Mouse (Mus musculus): ENCODE measurements around the gene Srpk2. TPM values are rescaled to one million over a fixed set of nuclear protein-coding genes. Genes with fewer than 3 reads are reported as not detected.
"Not testable (repeated sequence)": the region's sequence is repeated elsewhere in the genome, so short reads cannot be mapped to it uniquely, and the experiment has no call there.

The Srpk2 gene
- polyA plus RNA-seq, 1 experiment from 2014 or later = 71.4 TPM

DNA sequence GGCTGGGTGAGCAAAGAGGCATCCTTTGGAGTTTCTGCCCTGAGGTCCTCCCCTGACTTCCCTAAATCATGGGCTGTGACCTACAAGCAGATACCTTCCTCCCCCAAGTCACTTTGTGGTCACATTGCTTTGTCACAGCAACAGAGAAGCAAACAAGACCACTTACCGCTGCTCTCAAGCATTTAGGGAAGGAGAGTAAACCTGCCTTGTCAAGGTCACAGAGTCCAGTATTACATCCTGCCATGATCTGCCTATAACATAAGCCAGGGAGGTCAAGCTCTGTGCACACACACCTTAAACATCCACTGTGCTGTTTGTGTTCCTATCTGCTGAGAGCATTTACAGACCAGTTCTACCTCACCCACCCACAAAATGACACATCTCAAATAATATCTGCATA, 86.4 kb downstream of the Srpk2 start:
- Histone ChIP-seq H3K4me3 (replicated peaks) (no peak overlapping the region), H3K9me3 (no peaks in the 10 kb centered on the region), H3K27me3 (no peaks in the 10 kb centered on the region), H3K4me2 (no peak overlapping the region), H3K9ac (no peak overlapping the region), H3K4me1 (0 out of 2 replicates have a peak, but pooled peaks cover 7% of the 10 kb centered on the region), H3K27ac (no peak overlapping the region), H3K36me3 (replicated peaks) (no peaks in the 10 kb centered on the region; the same call in 1 of the 2 replicates)
- no peak for ATAC-seq (ENCODE audit: low FRiP score)
- 90% methylated on average over 1 of the region's 1 CpGs for WGBS

DNA sequence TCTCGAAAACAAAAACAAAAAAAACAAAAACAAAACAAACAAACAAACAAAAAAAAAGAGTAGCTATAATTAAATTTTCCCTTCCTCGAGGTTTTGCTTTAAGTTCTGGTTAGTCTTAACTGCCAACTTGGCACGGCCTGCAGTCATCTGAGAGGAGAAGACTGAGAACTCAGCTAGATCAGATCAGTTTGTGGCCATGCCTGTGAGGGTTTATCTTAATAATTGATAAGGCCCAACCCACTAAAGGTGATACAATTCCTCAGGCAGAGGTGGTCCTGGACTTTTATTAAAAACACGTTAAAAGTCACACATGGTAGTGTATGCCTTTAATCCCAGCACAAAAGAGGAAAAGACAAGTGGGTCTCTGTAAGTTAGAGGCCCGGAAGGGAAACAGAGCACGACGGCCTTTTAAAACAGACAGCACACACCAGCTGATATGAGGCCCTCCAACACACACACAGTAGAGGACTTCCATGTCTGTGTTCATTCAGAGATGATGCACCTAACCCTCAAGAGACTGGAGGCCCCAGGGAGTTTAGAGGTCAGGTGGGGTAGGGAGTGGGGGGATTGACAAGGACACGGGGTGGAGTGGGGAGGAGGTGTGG, 87.1 kb downstream of the Srpk2 start:
- H3K4me1 ChIP-seq = 0 out of 2 replicates have a peak, but pooled peaks cover 5% of the 10 kb centered on the region
- no peak overlapping the region for H3K9ac ChIP-seq
- no peaks in the 10 kb centered on the region; the same call in 1 of the 2 replicates for H3K36me3 ChIP-seq (replicated peaks)
- H3K27ac ChIP-seq = no peak overlapping the region
- no peaks in the 10 kb centered on the region for H3K27me3 ChIP-seq
- no peaks in the 10 kb centered on the region for H3K9me3 ChIP-seq
- ATAC-seq (ENCODE audit: low FRiP score) = no peak
- no peak overlapping the region for H3K4me3 ChIP-seq (replicated peaks)
- no peak overlapping the region for H3K4me2 ChIP-seq
- 83% methylated on average over 8 of the region's 8 CpGs for WGBS

DNA sequence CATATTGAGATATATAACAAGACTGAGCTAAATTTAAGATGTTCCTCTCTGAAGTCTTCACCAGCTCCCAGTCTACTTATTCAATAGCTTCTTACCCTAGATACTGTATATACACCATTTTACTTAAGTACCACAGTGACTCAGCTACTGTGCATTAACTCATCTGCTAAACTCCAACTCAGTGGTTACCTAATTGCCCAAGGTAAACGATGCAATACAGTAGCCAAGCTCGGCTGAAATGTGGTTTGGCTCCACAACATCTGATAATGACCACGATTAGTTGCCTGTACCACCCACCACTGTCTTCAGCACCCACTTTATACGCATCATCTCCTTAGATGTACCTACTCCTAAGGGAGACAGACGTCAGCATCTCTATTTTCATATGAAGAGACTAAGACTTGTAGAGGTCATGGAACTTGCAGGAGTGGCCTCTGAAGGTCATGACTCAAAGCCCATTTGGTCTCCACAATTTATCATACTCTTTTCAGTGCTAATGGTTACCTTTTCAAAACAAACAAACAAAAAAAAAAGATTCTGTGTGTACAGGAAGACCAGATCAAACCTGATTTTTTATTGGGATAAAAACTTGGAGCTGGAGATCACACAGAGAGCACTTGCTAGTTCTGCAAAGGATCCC, 88.0 kb downstream of the Srpk2 start:
- Histone ChIP-seq H3K9ac (no peak overlapping the region), H3K36me3 (replicated peaks) (no peaks in the 10 kb centered on the region; the same call in 1 of the 2 replicates), H3K4me3 (replicated peaks) (no peak overlapping the region), H3K4me1 (0 out of 2 replicates have a peak, but pooled peaks cover 5% of the 10 kb centered on the region), H3K27me3 (no peaks in the 10 kb centered on the region), H3K27ac (no peak overlapping the region), H3K4me2 (no peak overlapping the region), H3K9me3 (no peaks in the 10 kb centered on the region)
- no peak for ATAC-seq (ENCODE audit: low FRiP score)
- 92% methylated on average over 5 of the region's 5 CpGs for WGBS

DNA sequence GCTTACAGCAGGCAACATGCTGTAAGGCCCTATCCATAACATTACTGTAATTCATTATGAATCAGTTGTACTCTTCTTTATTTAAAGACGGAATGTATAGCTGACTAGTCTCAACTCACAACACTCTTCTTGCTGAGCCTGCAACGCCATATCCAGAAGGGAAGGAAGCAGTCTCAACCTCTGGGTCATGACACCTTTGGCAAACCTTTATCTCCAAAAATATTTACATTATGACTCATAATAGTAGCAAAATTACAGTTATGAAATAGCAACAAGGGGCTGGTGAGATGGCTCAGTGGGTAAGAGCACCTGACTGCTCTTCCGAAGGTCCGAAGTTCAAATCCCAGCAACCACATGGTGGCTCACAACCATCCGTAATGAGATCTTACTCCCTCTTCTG, 94.1 kb downstream of the Srpk2 start:
- H3K27ac ChIP-seq; H3K36me3 ChIP-seq (replicated peaks): not testable (repeated sequence)
- 95% methylated on average over 5 of the region's 5 CpGs for WGBS

DNA sequence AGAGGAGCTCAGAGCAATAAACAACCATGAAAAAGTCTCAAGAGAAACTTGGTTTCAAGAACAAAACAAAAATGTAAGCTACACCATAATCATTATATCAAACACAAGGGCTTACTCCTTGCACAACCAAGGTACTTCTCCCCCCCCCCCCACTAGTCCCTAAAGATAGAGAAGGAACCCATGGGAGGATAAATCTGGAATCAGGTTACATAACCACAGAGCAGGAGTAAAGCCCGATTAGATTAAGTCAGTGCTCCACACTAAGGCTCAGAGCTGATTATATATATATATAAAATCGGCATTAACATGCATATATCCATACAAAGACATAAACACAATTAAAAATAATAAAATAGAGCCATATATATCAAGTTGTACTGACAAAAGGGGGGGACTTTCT, 96.8 kb downstream of the Srpk2 start:
- Histone ChIP-seq H3K27me3 (no peaks in the 10 kb centered on the region), H3K4me1 (no peaks in the 10 kb centered on the region), H3K9me3 (no peaks in the 10 kb centered on the region), H3K4me3 (replicated peaks) (no peak overlapping the region), H3K9ac (no peak overlapping the region), H3K27ac (no peak overlapping the region), H3K36me3 (replicated peaks) (no peaks in the 10 kb centered on the region), H3K4me2 (no peak overlapping the region)
- WGBS = 91% methylated on average over 2 of the region's 2 CpGs
- ATAC-seq (ENCODE audit: low FRiP score) = no peak

More for the DNA sequence above, 94.1 kb downstream of the Srpk2 start:
- not testable (repeated sequence) for H3K27me3 ChIP-seq; H3K4me2 ChIP-seq; H3K4me1 ChIP-seq; H3K4me3 ChIP-seq (replicated peaks); H3K9me3 ChIP-seq; H3K9ac ChIP-seq; ATAC-seq (ENCODE audit: low FRiP score)

DNA sequence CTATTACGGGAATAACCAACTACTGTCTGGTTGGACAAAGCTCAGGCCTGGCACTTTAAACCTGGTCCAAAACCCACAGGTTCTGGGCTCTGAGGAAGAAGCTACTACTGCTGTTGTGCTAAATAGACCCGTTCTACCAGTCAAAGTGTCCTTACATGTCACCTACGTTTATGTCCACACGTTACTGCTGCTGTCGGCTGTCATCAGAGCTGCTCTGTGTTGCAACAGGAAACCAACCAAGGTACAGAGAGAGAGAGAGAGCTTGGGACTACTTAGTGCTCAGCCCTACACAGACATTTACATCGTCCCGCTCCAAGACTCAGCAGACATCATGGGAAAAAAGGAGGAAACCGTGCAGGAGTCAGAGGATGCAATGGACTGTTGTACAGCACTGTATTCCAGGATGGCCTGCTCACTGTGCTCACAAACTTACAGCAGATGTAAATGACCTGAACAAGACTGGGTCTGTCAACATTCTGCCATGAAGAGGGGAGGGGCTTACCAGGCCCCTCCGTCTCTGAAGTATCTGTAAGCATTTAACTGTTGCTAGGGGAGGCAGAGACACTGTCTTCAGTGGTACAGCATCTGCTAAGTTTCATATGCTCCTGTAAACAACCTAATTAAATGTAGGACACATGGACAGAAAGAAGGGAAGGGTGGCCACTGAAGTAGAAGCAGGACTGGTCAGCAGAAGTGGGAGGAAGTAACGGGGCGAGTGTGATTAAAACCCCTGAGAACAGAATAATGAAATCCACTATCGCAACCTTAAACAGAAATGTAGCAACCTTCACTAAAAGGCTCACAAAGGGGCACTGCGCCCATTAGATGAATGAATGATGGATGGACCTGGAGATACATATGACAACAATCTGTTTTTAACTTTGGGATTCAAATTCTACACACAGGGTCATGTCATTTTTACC, 97.6 kb downstream of the Srpk2 start:
- Histone ChIP-seq H3K9ac (no peak overlapping the region), H3K27ac (no peak overlapping the region), H3K9me3 (no peaks in the 10 kb centered on the region), H3K27me3 (no peaks in the 10 kb centered on the region), H3K4me3 (replicated peaks) (no peak overlapping the region), H3K36me3 (replicated peaks) (no peaks in the 10 kb centered on the region), H3K4me2 (no peak overlapping the region), H3K4me1 (no peaks in the 10 kb centered on the region)
- WGBS = 90% methylated on average over 13 of the region's 13 CpGs
- no peak for ATAC-seq (ENCODE audit: low FRiP score)

DNA sequence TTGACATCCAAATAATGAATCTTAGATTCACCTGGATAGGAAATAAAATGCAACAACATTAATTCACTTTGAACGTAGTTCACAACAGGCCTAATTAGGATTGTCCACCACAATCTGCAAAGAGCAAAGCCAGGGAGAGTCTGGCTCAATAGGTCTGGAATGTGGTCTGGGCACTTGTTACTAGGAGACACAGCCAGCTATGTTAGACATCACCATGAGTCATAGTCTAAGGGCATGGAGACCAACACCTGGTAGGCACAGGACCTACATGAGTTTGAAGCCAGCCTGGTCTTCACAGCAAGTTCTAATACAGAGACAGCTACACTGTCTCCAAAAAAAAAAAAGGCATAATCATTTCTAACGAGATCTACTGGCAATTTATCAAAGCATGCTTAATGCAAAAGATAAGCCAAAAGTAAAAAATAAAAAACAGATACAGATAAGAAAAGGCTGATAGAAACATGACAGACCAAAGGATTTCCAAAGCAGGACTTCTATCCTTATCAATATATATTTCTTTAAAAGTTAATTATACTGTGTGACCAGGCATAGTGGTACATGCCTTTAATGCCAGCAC, 102.8 kb downstream of the Srpk2 start:
- Histone ChIP-seq H3K27me3 (no peaks in the 10 kb centered on the region), H3K4me3 (replicated peaks) (no peak overlapping the region), H3K9me3 (no peaks in the 10 kb centered on the region), H3K9ac (no peak overlapping the region), H3K36me3 (replicated peaks) (no peaks in the 10 kb centered on the region), H3K27ac (no peak overlapping the region), H3K4me1 (peaks cover 24% of the 10 kb centered on the region), H3K4me2 (no peak overlapping the region)
- 73% methylated on average over 2 of the region's 2 CpGs for WGBS
- ATAC-seq (ENCODE audit: low FRiP score) = no peak

DNA sequence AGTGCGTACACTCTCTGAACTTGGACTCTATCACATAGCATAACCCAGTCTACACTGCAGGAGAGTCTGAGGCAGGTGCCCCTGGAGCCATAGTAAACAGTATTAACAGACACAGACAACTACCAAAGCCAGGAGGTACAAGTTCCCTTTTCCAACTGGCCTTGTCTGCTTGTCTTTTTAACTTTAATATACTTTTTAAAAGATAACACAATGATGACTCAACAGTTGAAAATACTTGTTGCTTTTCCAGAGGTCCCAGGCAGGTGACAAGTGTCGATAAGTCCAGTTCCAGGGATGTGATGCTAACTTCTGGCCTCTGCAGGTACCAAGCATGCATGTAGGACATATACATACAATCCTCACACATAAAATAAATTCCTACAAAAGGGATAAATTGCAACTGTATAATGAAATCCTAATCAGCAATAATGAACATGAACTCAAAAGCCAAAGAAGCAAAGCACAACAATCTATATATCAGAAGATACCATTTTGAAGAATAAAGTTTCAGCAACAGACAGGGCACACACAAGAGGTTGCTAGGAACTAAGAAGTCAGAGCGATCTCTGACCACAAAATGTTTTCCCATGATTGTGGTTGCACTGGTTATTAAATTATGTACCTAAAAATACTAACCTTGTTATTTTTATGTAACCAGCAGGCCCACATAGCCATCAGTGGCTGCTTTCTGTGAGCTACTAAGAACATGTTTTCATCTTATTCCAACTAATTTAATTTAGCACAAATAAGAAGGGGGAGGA, 105.1 kb downstream of the Srpk2 start:
- Histone ChIP-seq H3K4me3 (replicated peaks) (no peak overlapping the region), H3K9ac (no peak overlapping the region), H3K9me3 (no peaks in the 10 kb centered on the region), H3K36me3 (replicated peaks) (0 out of 2 replicates have a peak, but pooled peaks cover 2% of the 10 kb centered on the region), H3K27ac (no peak overlapping the region), H3K4me1 (peaks cover 28% of the 10 kb centered on the region), H3K27me3 (no peaks in the 10 kb centered on the region), H3K4me2 (no peak overlapping the region)
- WGBS = 92% methylated on average over 3 of the region's 3 CpGs
- no peak for ATAC-seq (ENCODE audit: low FRiP score)

DNA sequence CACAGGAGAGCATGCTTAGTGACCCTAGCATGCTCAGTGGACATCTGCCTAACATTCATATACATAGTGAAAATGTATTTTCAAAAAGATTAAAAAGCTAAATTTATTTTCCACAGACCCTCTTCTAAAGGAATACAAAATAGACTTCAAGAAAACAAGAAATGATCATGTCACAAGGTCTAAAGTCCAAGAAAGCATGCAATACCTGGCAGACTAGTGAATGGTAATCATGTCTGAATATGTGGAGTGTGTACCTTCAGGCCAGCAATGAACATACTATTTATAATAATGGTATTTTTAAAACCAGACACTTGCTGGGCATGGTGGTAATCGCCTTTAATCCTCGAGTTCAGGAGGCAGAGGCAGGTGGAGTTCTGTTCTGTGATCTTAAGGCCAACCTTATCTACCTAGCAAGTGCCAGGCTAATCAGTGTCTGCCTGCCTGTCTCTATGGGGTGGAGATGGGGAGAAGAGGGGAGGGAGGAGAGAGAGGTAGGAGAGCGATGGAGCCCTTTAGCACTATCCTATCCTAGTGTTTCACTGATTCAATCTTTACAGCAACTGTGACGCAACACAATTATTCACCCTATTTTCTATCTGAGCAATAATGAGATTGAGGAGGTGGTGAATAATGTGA, 106.0 kb downstream of the Srpk2 start:
- Histone ChIP-seq H3K4me3 (replicated peaks) (no peak overlapping the region), H3K9ac (no peak overlapping the region), H3K9me3 (no peaks in the 10 kb centered on the region), H3K4me2 (no peak overlapping the region), H3K27me3 (no peaks in the 10 kb centered on the region), H3K27ac (peak overlapping the region; percentile 77), H3K4me1 (peaks cover 28% of the 10 kb centered on the region), H3K36me3 (replicated peaks) (peaks cover 11% of the 10 kb centered on the region; the same call in 1 of the 2 replicates)
- no peak for ATAC-seq (ENCODE audit: low FRiP score)
- 87% methylated on average over 4 of the region's 4 CpGs for WGBS

DNA sequence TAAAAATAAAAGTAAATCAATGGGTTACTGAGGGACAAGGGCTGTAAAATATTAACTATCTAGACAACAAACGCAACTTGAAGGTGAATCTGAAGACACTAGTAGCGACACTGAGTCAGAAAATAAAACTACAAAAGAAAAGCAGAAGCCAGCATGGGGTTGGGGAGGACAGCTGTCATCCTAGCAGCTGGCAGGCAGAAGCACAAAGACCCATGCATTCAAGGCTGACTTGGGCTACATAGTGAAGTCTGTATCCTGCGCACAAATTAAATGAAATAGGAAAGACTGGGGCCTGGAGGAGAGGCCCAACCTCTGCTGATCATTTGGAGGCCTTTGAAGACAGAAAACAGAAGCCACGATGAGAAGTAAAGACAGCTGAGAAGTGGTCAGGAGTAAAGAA, 106.6 kb downstream of the Srpk2 start:
- peak overlapping the region; percentile 12; the same call in 1 of the 2 replicates for H3K9ac ChIP-seq
- H3K27ac ChIP-seq = peak overlapping the region; percentile 77
- WGBS = 54% methylated on average over 4 of the region's 4 CpGs
- peak; percentile 69; the same call in 1 of the 2 replicates for ATAC-seq (ENCODE audit: low FRiP score)
- no peak overlapping the region for H3K4me3 ChIP-seq (replicated peaks)
- H3K9me3 ChIP-seq = no peaks in the 10 kb centered on the region
- peaks cover 11% of the 10 kb centered on the region; the same call in 1 of the 2 replicates for H3K36me3 ChIP-seq (replicated peaks)
- no peaks in the 10 kb centered on the region for H3K27me3 ChIP-seq
- H3K4me2 ChIP-seq = no peak overlapping the region
- peaks cover 28% of the 10 kb centered on the region for H3K4me1 ChIP-seq

All from forebrain, embryonic 12.5 days (tissue).